Mouse (Mus musculus) heart, embryonic 12.5 days (tissue): ENCODE results near the gene Mrpl42. TPM values are rescaled to one million over a fixed set of nuclear protein-coding genes. Genes with fewer than 3 reads are reported as not detected.

Experiments
- ATAC-seq: fragments of 200-750 bp; cut with Nextera tagmentation; 2 replicates; pipeline ENCODE4 v1.8.0; 2017; ENCODE audit warnings: moderate TSS enrichment, moderate library complexity; ENCODE audit not compliant: insufficient number of reproducible peaks, low FRiP score
- H3K27ac ChIP-seq: fragments of 300-500 bp; sonication (generic); 2 replicates; pipeline ENCODE4 v1.5.1; 2016; ENCODE audit warnings: mild to moderate bottlenecking, moderate library complexity; ENCODE audit not compliant: poor library complexity, severe bottlenecking
- H3K27me3 ChIP-seq: fragments of 300-500 bp; sonication (generic); replicated peaks from 2 replicates; pipeline ENCODE4 v1.6.1; 2016; ENCODE audit warnings: mild to moderate bottlenecking, moderate library complexity
- H3K36me3 ChIP-seq: fragments of 300-500 bp; sonication (generic); 2 replicates; pipeline ENCODE4 v1.6.1; 2016; ENCODE audit warnings: mild to moderate bottlenecking, moderate library complexity
- H3K4me1 ChIP-seq: fragments of 300-500 bp; sonication (generic); replicated peaks from 2 replicates; pipeline ENCODE4 v1.6.1; 2016; ENCODE audit warnings: mild to moderate bottlenecking
- H3K4me2 ChIP-seq: fragments of 300-500 bp; sonication (generic); 2 replicates; pipeline ENCODE4 v1.6.1; 2016; ENCODE audit warnings: mild to moderate bottlenecking, moderate library complexity
- H3K4me3 ChIP-seq: fragments of 300-500 bp; sonication (generic); 2 replicates; pipeline ENCODE4 v1.5.1; 2016; ENCODE audit warnings: mild to moderate bottlenecking
- H3K9ac ChIP-seq: fragments of 300-500 bp; sonication (generic); 2 replicates; pipeline ENCODE4 v1.6.1; 2016; ENCODE audit warnings: mild to moderate bottlenecking, moderate library complexity
- H3K9me3 ChIP-seq: fragments of 300-500 bp; sonication (generic); replicated peaks from 2 replicates; pipeline ENCODE4 v1.6.1; 2016; ENCODE audit warnings: mild to moderate bottlenecking, moderate library complexity
- WGBS: fragments of 180-500 bp; shearing (Covaris S2); methylation state at CpG from one replicate; pipeline ENCODE4 v1.1.7; 2016; 5-methylcytosine and 5-hydroxymethylcytosine counted together
- polyA plus RNA-seq: library from polyadenylated mRNA; unstranded; fragments of >200 nt; fragmentation: Nextera tagmentation; extraction: Ambion mirVana; gene quantifications from 2 replicates; pipeline ENCODE4 v1.2.1, GENCODE M21; 2016

Mrpl42 gene
- polyA plus RNA-seq, 1 experiment from 2014 or later, result 519 TPM

DNA sequence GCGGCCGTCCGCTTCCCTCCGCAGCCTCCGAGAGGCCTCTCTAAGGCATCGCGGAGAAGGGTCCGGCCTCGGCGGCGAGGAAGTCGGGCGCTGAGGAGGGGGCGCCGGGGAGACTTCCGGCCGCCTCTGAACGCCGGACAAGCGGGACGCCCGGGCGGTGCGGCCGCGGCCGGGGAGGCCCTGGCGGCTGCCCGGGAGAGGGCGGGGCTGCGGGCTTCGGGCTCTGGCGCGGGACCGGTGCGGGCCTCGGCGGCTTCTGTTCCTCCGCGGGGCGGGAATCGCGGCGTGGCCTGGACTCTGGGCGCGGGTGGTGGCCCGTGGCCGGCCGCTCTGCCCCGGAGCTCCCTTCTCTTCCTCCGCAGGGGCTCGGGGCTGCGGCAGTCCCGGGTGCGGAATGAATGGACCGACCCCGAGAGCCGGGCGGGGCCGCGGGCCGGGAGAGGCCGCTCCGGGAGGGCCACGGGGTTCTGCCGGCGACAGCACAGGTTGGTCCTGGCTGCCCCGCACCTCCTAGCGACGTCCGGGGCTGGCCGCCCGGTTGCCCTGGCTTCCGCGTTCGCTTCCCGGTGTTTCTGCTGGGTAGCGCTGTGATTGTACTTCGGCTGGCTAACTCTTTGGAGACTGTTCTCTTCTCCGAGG lies 13.7 kb upstream of the Mrpl42 start:
- Histone ChIP-seq H3K36me3 (peaks cover 4% of the 10 kb centered on the region; the same call in 1 of the 2 replicates), H3K9ac (peak overlapping the region; percentile 98), H3K27me3 (no peaks in the 10 kb centered on the region), H3K4me3 (peak overlapping the region; percentile 91), H3K9me3 (no peaks in the 10 kb centered on the region), H3K4me2 (peak overlapping the region; percentile 67), H3K27ac (peak overlapping the region; percentile 96), H3K4me1 (peaks cover 24% of the 10 kb centered on the region)
- ATAC-seq, result peak; percentile 73
- WGBS, result under 1% methylated on average over 78 of the region's 80 CpGs

DNA sequence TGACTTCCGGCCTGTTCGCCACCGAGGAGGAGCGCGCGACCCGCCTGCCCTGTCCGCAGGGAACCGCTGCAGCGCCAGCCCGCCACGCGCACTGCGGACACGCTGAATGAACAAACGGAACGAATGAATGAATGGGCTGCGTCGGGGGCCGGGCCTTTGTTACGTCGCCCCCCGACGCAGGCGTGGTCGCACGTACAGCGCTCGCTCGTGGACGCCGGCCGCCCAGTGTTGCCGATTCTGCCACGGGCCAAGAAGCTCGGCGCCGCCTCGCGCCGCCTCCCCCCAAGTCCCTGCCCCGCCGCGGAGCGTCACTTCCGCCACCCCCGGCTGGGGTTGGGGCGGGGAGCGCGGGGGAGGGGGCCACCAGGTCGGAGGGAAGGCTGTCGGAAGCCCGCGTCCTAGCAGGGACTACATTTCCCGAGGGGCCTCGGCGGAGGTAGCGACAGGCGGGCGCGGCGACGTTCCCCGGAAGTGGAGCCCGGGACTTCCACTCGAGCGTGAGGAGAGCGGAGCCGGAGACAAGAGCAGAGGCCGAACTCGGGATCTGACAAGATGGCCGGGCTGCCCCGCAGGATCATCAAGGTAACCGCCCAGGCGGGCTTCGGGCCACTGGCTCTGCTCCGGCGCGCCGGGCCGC lies 13.0 kb upstream of the Mrpl42 start, which contains the start of gene Ube2n:
Gene Ube2n (plus strand): TSS at position 490 of the 637 bp plus-strand sequence.
- ATAC-seq, result peak; percentile 96
- WGBS, result under 1% methylated on average over 81 of the region's 81 CpGs
- Histone ChIP-seq H3K27me3 (no peaks in the 10 kb centered on the region), H3K9ac (peak within 1 kb of the TSS; percentile 98), H3K36me3 (peaks cover 4% of the 10 kb centered on the region; the same call in 1 of the 2 replicates), H3K4me1 (peaks cover 21% of the 10 kb centered on the region), H3K4me2 (peak within 1 kb of the TSS; percentile 73), H3K4me3 (peak within 1 kb of the TSS; percentile 91), H3K9me3 (no peaks in the 10 kb centered on the region), H3K27ac (peak within 1 kb of the TSS; percentile 96)

- peak overlapping the region; percentile 96 for H3K27ac ChIP-seq
- peak overlapping the region; percentile 75 for H3K9ac ChIP-seq
- ATAC-seq, result no peak
- no peaks in the 10 kb centered on the region for H3K36me3 ChIP-seq
- no peaks in the 10 kb centered on the region for H3K27me3 ChIP-seq
- H3K4me2 ChIP-seq, result peak overlapping the region; percentile 73
- peak overlapping the region; percentile 91 for H3K4me3 ChIP-seq
- no peaks in the 10 kb centered on the region for H3K9me3 ChIP-seq
- WGBS, result 33% methylated on average over 15 of the region's 15 CpGs
- peaks cover 16% of the 10 kb centered on the region for H3K4me1 ChIP-seq
Observed at GRCm38 (mm10) chr10:95513768-95514556, 12.2 kb upstream of the Mrpl42 start.

DNA sequence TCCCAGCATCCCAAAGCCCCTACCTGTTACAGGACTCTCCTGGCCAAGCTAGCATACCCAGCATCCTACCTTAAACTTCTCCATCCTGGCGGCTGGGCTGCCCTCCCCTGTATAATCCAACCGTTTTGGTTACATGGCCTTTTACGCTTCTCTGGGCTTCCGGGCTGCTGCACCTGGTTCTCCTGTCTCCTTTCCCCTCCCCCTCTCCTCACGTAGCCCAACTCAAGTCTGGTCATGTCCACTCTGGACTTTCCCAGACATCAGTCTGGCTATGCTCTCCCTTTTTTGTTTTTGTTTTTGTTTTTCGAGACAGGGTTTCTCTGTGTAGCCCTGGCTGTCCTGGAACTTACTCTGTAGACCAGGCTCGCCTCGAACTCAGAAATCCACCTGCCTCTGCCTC lies 10.9 kb upstream of the Mrpl42 start:
- Histone ChIP-seq H3K4me2 (no peak overlapping the region), H3K9me3 (no peaks in the 10 kb centered on the region), H3K9ac (no peak overlapping the region), H3K27me3 (no peaks in the 10 kb centered on the region), H3K27ac (no peak overlapping the region), H3K4me3 (no peak overlapping the region), H3K4me1 (peaks cover 14% of the 10 kb centered on the region), H3K36me3 (no peaks in the 10 kb centered on the region)
- 78% methylated on average over 8 of the region's 8 CpGs for WGBS
- ATAC-seq, result no peak

GRCm38 (mm10) chr10:95509263-95509662 lies 7.5 kb upstream of the Mrpl42 start:
- Histone ChIP-seq H3K9ac (no peak overlapping the region), H3K27me3 (no peaks in the 10 kb centered on the region), H3K4me1 (peaks cover 5% of the 10 kb centered on the region), H3K27ac (no peak overlapping the region), H3K4me2 (no peak overlapping the region), H3K36me3 (no peaks in the 10 kb centered on the region), H3K4me3 (no peak overlapping the region), H3K9me3 (no peaks in the 10 kb centered on the region)
- WGBS, result 63% methylated on average over 3 of the region's 3 CpGs
- ATAC-seq, result no peak

GRCm38 (mm10) chr10:95508793-95509192 lies 7.1 kb upstream of the Mrpl42 start:
- Histone ChIP-seq H3K36me3 (no peaks in the 10 kb centered on the region), H3K9ac (no peak overlapping the region), H3K27ac (no peak overlapping the region), H3K4me2 (no peak overlapping the region), H3K9me3 (no peaks in the 10 kb centered on the region), H3K4me3 (no peak overlapping the region), H3K4me1 (peaks cover under 1% of the 10 kb centered on the region; the same call in 1 of the 2 replicates), H3K27me3 (no peaks in the 10 kb centered on the region)
- ATAC-seq, result no peak
- 68% methylated on average over 6 of the region's 6 CpGs for WGBS

GRCm38 (mm10) chr10:95508126-95508525 lies 6.4 kb upstream of the Mrpl42 start:
- Histone ChIP-seq H3K4me2 (no peak overlapping the region), H3K4me3 (no peak overlapping the region), H3K9ac (no peak overlapping the region), H3K27me3 (no peaks in the 10 kb centered on the region), H3K9me3 (no peaks in the 10 kb centered on the region), H3K27ac (no peak overlapping the region), H3K4me1 (no peaks in the 10 kb centered on the region; the same call in 1 of the 2 replicates), H3K36me3 (no peaks in the 10 kb centered on the region)
- 83% methylated on average over 8 of the region's 8 CpGs for WGBS
- no peak for ATAC-seq

GRCm38 (mm10) chr10:95504341-95504740 lies 2.6 kb upstream of the Mrpl42 start:
- Histone ChIP-seq H3K27me3 (no peaks in the 10 kb centered on the region), H3K4me1 (peaks cover 5% of the 10 kb centered on the region), H3K9me3 (no peaks in the 10 kb centered on the region), H3K27ac (no peak overlapping the region), H3K36me3 (no peaks in the 10 kb centered on the region), H3K4me3 (no peak overlapping the region), H3K9ac (no peak overlapping the region), H3K4me2 (no peak overlapping the region)
- WGBS, result 10% methylated on average over 1 of the region's 1 CpGs
- ATAC-seq, result no peak

- Histone ChIP-seq H3K9me3 (no peaks in the 10 kb centered on the region), H3K27ac (no peak overlapping the region; the same call in 1 of the 2 replicates), H3K4me1 (peaks cover 5% of the 10 kb centered on the region), H3K36me3 (peaks cover 4% of the 10 kb centered on the region; the same call in 1 of the 2 replicates), H3K27me3 (no peaks in the 10 kb centered on the region), H3K4me3 (no peak overlapping the region), H3K4me2 (no peak overlapping the region), H3K9ac (no peak overlapping the region)
- ATAC-seq, result no peak
- 83% methylated on average over 14 of the region's 14 CpGs for WGBS
Observed at GRCm38 (mm10) chr10:95503443-95504235, 1.9 kb upstream of the Mrpl42 start.

DNA sequence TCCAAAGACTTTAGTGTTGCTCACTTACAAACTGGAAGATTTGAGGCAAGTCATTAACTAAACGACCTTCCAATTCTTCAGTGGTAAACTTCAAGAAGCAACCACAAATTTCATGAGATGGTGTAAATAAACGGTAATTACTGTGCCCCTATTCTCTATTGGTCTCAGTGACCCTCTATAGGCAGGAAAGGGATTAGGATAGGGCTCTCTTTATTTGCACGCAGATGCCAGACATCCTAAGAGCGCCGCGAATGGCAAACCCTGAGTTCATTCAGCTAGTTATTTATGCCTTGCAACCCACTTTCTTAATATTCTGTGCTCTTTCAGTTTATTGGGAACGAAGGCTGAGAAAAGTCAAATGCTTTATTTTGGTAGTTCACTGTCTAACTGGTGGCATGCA lies 707 bp downstream of the Mrpl42 start:
- Histone ChIP-seq H3K36me3 (peaks cover 25% of the 10 kb centered on the region), H3K9ac (peak overlapping the region; percentile 79), H3K4me1 (peaks cover 5% of the 10 kb centered on the region), H3K4me3 (peak overlapping the region; percentile 65), H3K27ac (peak overlapping the region; percentile 86), H3K4me2 (peak overlapping the region; percentile 66), H3K27me3 (no peaks in the 10 kb centered on the region), H3K9me3 (no peaks in the 10 kb centered on the region; the same call in 1 of the 2 replicates)
- 1% methylated on average over 7 of the region's 7 CpGs for WGBS
- ATAC-seq, result no peak
